Mouse (Mus musculus): ENCODE results near the gene Opa3. TPM values are rescaled to one million over a fixed set of nuclear protein-coding genes. Genes with fewer than 3 reads are reported as not detected.
A peak's percentile ranks its signal among the peaks of the same experiment; 100 is the strongest.

The Opa3 gene
- polyA plus RNA-seq, 1 experiment from 2014 or later, result 50.7 TPM

DNA sequence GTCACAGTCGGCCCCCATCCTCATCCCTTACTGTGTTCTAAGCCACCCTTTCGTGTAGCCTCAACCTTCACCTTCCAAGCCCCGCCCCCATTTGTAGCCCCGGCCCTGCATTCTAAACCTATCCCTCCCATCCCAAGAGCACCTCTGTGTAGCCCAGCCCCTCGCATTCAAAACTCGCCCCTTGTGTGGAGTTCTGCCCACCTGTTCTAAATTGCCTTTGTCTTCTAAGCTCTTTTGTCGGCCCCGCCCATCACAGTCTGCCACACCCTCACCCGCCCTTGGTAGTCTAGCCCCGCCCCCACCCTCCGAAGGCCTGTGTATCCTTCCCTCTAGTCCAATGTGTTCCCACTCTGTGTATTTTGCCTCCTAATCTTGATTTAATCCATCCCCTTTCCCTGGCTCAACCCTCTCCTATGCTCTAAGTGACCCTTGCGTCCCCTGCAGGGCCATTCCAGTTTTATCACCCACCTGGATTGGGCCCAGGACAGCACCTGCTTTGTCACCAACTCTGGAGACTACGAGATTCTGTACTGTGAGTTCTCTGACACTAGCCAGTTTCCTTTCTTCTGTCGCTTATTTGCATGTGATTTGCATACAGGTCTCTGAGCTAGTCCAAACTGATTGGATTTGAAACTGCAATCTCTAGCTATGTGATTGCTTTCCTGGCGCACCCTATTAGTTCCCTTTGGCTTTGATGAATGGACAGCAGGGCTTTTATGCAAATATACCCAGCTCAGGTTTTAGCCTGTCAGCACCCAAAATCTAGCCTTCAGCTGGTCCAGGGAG, 25.9 kb upstream of the Opa3 start:
- Histone ChIP-seq H3K27me3 (ENCODE audit: poor library complexity, severe bottlenecking) (no peaks in the 10 kb centered on the region), H3K36me3 (replicated peaks) (peaks cover 63% of the 10 kb centered on the region), H3K4me3 (no peak overlapping the region), H3K4me1 (0 out of 2 replicates have a peak, but pooled peaks cover 7% of the 10 kb centered on the region), H3K9me3 (no peaks in the 10 kb centered on the region), H3K27ac (no peak overlapping the region)
- 62% methylated on average over 15 of the region's 15 CpGs for WGBS
- DNase-seq (ENCODE audit: extremely low spot score, low spot score), result no peak

DNA sequence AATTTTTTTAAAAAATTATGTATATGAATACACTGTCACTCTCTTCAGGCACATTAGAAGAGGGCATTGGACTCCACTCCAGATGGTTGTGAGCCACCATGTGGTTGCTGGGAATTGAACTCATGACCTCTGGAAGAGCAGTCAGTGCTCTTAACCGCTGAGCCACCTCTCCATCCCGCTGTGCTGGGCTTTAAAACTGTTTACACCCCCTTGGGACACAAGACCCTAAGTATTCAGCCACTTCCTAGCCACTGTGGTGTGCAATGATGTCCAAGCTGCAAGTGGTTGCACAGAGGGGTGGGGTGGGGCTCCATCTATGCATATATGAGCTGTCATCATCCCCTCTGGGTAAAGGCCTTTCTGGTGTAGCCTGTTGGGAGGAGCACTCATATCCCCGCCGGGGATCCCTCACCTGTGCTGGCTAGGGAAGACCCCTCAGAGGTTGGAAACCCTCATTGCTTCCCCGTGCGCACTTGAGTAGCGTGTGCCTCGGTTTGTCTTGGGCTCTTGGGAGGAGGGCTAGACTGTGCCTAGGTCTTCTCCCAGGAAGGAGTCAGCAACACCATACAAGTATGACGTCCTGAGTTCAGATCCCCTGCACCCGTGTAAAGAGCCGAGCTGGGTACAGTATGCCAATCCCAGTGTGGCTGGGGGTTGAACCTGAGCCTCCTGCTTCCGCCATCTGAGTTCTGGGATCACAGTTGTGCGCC, 19.8 kb upstream of the Opa3 start:
- DNase-seq (ENCODE audit: extremely low spot score, low spot score), result no peak
- Histone ChIP-seq H3K4me1 (peaks cover 17% of the 10 kb centered on the region), H3K9me3 (0 out of 2 replicates have a peak, but pooled peaks cover 4% of the 10 kb centered on the region), H3K27ac (no peak overlapping the region), H3K36me3 (replicated peaks) (peaks cover 25% of the 10 kb centered on the region), H3K4me3 (no peak overlapping the region), H3K27me3 (ENCODE audit: poor library complexity, severe bottlenecking) (peaks cover 15% of the 10 kb centered on the region)
- 80% methylated on average over 13 of the region's 13 CpGs for WGBS

DNA sequence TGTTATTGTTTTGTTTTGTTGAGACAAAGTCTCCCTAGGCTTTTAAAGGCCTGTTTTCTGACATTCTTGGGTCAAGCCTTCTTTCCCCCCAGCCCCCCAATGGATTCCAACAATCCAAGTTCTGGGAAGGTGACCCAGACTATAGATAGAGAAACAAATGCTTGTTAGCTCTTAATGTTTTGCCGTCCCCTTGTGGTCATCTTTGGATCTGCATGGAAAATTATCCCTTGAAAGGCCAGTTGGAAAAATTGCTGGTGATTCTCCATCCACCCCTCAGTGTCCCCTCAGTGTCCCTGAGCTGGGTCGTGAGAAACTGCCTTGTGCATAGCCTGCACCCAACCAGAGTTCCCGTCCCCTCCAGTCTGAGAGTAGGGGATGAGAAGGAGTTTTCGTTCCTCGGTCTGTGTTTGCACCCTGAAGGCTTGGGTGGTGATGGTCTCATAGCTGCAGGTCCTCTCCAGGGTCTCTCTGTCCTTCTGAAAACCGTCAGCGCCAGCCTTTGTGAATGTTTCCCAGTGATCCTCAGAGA, 19.1 kb upstream of the Opa3 start:
- Histone ChIP-seq H3K27ac (no peak overlapping the region), H3K4me3 (no peak overlapping the region), H3K4me1 (peaks cover 17% of the 10 kb centered on the region), H3K9me3 (0 out of 2 replicates have a peak, but pooled peaks cover 4% of the 10 kb centered on the region), H3K27me3 (ENCODE audit: poor library complexity, severe bottlenecking) (peaks cover 22% of the 10 kb centered on the region), H3K36me3 (replicated peaks) (peaks cover 21% of the 10 kb centered on the region)
- 52% methylated on average over 7 of the region's 7 CpGs for WGBS
- peak; percentile 25 for DNase-seq (ENCODE audit: extremely low spot score, low spot score)

DNA sequence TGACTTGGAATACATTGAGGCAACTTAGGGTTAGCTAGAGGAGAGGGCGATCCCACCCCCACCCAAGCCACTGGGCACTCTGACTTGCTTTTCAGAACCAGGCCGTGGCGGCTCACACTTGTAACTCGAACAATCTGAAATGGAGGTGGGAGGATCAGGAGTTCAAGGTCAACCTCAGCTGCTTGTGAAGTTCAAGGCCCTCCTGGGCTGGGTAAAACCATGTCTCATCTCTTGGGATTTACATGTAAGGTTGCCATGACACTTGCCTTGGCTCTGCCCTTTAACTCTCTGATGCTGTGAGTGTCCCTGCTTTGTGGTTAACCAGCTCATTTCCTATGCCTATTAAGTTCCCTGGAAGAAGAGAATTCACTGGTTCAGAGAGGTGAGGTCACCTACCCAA, 18.6 kb upstream of the Opa3 start:
- no peak for DNase-seq (ENCODE audit: extremely low spot score, low spot score)
- no peak overlapping the region for H3K27ac ChIP-seq
- peaks cover 27% of the 10 kb centered on the region for H3K27me3 ChIP-seq (ENCODE audit: poor library complexity, severe bottlenecking)
- H3K9me3 ChIP-seq, result 0 out of 2 replicates have a peak, but pooled peaks cover 4% of the 10 kb centered on the region
- peaks cover 16% of the 10 kb centered on the region for H3K36me3 ChIP-seq (replicated peaks)
- H3K4me3 ChIP-seq, result no peak overlapping the region
- 83% methylated on average over 4 of the region's 4 CpGs for WGBS
- peaks cover 21% of the 10 kb centered on the region for H3K4me1 ChIP-seq

DNA sequence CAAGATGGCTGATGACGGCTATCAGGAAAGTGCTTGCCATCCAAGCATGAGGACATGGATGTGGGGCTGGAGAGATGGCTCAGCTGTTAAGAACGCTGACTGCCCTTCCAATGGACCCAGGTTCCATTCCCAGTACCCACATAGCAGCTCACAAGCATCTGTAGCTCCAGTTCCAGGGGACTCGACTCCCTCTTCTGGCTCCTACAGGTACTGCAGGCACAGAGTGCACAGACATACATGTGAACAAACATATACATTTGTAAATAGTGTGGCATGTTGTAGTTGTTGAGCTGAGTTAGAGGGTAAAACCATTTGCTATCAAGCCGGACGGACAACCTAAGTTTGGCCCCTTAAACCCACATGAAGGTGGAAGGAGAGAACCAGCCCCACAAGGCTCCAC, 18.1 kb upstream of the Opa3 start:
- DNase-seq (ENCODE audit: extremely low spot score, low spot score), result no peak
- H3K36me3 ChIP-seq (replicated peaks), result peaks cover 11% of the 10 kb centered on the region
- WGBS, result 90% methylated on average over 5 of the region's 5 CpGs
- peaks cover 30% of the 10 kb centered on the region for H3K27me3 ChIP-seq (ENCODE audit: poor library complexity, severe bottlenecking)
- 0 out of 2 replicates have a peak, but pooled peaks cover 4% of the 10 kb centered on the region for H3K9me3 ChIP-seq
- no peak overlapping the region for H3K27ac ChIP-seq
- H3K4me1 ChIP-seq, result peaks cover 25% of the 10 kb centered on the region
- H3K4me3 ChIP-seq, result no peak overlapping the region

DNA sequence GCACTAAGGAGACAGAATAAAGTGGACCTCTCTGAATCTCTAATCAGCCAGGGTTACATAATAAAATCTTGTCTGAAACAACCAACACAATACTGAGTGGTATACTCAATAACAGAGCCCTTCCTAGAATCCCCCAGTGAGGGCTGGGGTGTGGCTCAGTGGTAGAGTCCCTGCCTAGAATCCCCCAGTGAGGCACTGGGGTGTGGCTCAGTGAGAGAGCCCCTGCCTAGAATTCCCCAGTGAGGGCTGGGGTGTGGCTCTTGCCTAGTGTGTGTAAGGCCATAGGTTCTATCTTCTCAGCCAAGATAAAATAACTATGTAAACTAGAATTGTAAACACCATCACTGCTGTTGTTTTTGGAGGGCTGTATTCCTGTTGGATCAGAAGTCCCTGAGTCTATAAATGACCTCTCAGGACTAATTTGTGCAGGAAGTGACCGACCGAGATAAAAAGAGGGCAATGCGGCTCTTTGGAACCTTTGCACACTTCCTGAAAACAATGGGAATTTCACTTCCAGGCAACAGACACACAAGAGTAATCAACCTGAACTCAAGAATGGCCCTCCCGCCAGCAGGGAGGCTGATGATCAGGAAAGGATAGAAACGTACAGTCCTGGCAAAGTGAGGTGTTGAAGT, 17.0 kb upstream of the Opa3 start:
- Histone ChIP-seq H3K4me3 (peak overlapping the region; percentile 58; the same call in 1 of the 2 replicates), H3K4me1 (peaks cover 29% of the 10 kb centered on the region), H3K27ac (no peak overlapping the region), H3K9me3 (0 out of 2 replicates have a peak, but pooled peaks cover 4% of the 10 kb centered on the region), H3K36me3 (replicated peaks) (no peaks in the 10 kb centered on the region; the same call in 1 of the 2 replicates), H3K27me3 (ENCODE audit: poor library complexity, severe bottlenecking) (peaks cover 30% of the 10 kb centered on the region)
- DNase-seq (ENCODE audit: extremely low spot score, low spot score), result no peak
- 66% methylated on average over 5 of the region's 5 CpGs for WGBS

DNA sequence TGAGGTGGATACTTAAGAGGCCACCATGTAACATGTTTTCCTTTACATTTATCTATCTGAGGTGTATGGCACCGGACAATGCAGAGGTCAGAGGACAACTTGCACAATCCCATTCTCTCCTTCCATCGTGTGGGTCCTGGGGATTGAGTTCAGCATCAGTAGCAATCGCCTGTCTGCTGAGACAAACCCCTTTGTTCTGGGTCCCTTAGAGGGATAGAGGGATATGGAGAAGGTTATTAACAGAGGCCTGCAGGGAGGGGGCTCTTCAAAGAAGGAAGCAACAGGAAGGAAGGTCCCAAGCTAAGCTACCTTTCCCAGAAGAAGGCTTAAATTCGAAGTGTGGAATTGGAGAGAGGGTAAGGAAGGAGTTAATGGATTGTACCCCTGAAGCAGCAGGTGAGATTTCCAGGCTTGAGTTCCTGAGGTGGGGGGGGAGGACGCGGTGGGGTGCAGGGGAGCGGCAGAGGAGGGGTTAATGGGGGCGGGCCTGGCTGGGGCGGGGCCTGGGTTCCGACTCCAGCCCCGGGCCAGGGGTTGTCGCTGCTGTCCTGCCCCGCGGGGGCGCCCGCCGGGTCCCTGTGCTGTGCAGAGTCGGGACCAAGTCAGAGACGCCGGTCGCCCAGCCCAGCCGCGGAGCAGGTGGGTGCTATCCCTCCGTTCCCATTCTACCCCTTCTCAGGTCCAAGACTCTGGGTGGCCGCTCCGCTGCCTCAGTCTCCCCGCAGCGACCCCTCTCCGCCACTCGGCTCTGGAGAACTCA, 16.0 kb upstream of the Opa3 start, which contains the start of gene Gpr4:
Gene Gpr4 (plus strand): TSS at position 543 of the 760 bp plus-strand sequence.
- H3K4me3 ChIP-seq, result peak within 1 kb of the TSS; percentile 58
- no peaks in the 10 kb centered on the region for H3K36me3 ChIP-seq (replicated peaks)
- peak; percentile 43 for DNase-seq (ENCODE audit: extremely low spot score, low spot score)
- H3K4me1 ChIP-seq, result peaks cover 29% of the 10 kb centered on the region
- H3K27ac ChIP-seq, result peak within 1 kb of the TSS; percentile 62
- H3K27me3 ChIP-seq (ENCODE audit: poor library complexity, severe bottlenecking), result peaks cover 30% of the 10 kb centered on the region
- H3K9me3 ChIP-seq, result 0 out of 2 replicates have a peak, but pooled peaks cover 4% of the 10 kb centered on the region
- 2% methylated on average over 30 of the region's 30 CpGs for WGBS

DNA sequence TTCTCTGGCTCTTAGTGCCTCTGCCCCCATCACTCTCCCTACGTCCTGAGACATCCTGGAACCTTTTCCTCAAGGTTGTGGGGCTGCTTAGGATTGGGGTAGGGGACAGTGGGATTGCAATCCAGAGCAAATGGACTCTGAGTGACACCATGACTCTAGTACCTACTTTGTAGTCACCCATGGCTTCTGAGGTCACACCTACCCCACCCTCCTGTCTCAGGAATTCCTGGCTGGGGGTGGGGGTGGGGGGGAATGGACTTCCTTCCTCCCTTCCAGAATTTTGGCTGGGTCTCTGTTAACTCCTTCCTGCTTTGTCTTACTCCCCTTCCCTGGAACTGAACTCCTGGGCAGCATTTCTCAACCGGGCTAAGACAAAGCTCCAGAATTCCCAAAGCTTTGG, 14.7 kb upstream of the Opa3 start:
- DNase-seq (ENCODE audit: extremely low spot score, low spot score), result no peak
- peaks cover 39% of the 10 kb centered on the region for H3K4me1 ChIP-seq
- no peak overlapping the region for H3K27ac ChIP-seq
- H3K36me3 ChIP-seq (replicated peaks), result no peaks in the 10 kb centered on the region
- H3K4me3 ChIP-seq, result no peak overlapping the region; the same call in 1 of the 2 replicates
- H3K27me3 ChIP-seq (ENCODE audit: poor library complexity, severe bottlenecking), result peaks cover 30% of the 10 kb centered on the region
- 0 out of 2 replicates have a peak, but pooled peaks cover 4% of the 10 kb centered on the region for H3K9me3 ChIP-seq
- WGBS, result 68% methylated on average over 2 of the region's 2 CpGs

DNA sequence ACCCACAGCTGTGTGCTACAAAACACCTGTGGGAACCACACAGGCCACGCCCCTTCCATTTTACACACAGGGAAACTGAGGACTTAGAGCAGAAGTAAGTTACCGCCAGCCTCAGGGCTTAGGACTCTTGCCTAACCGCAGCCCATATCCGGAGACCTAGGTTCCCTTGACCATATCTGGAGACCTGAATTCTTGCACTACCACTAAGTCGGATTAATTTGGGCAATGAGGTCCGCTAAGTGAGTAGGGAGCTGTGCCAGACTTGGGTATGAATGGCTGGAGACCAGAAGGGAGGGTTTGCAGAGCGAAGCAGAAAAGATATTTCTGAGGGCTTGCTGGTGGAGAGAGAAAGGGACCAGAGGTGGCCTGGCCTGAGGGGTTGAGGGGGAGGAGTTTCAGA, 13.8 kb upstream of the Opa3 start:
- Histone ChIP-seq H3K4me3 (no peak overlapping the region), H3K36me3 (replicated peaks) (no peaks in the 10 kb centered on the region), H3K9me3 (0 out of 2 replicates have a peak, but pooled peaks cover 4% of the 10 kb centered on the region), H3K27me3 (ENCODE audit: poor library complexity, severe bottlenecking) (peaks cover 30% of the 10 kb centered on the region), H3K4me1 (peaks cover 41% of the 10 kb centered on the region), H3K27ac (no peak overlapping the region)
- 74% methylated on average over 7 of the region's 7 CpGs for WGBS
- no peak for DNase-seq (ENCODE audit: extremely low spot score, low spot score)

DNA sequence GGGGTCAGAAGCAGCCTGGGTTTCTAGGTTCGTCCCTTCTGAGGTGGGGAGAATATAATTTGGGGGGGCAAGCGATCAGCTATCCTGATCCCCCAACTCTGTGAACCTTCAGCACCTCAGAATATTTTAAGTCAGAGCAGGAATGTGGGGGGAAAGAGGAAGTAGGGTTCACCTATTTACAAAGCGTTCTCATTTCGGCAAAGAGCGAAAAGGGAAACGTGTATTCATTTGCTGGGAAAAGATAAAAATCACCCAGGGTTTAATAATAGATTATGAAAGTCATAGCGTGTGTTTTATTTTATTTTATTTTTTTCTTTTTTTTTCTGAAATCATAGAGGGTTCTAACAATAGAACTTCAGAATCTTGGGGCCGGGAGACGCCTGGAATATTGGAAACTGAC, 13.2 kb upstream of the Opa3 start:
- H3K27ac ChIP-seq, result no peak overlapping the region
- H3K4me1 ChIP-seq, result peaks cover 41% of the 10 kb centered on the region
- H3K36me3 ChIP-seq (replicated peaks), result no peaks in the 10 kb centered on the region
- H3K27me3 ChIP-seq (ENCODE audit: poor library complexity, severe bottlenecking), result peaks cover 30% of the 10 kb centered on the region
- 0 out of 2 replicates have a peak, but pooled peaks cover 3% of the 10 kb centered on the region for H3K9me3 ChIP-seq
- no peak overlapping the region for H3K4me3 ChIP-seq
- no peak for DNase-seq (ENCODE audit: extremely low spot score, low spot score)
- WGBS, result 75% methylated on average over 9 of the region's 9 CpGs

DNA sequence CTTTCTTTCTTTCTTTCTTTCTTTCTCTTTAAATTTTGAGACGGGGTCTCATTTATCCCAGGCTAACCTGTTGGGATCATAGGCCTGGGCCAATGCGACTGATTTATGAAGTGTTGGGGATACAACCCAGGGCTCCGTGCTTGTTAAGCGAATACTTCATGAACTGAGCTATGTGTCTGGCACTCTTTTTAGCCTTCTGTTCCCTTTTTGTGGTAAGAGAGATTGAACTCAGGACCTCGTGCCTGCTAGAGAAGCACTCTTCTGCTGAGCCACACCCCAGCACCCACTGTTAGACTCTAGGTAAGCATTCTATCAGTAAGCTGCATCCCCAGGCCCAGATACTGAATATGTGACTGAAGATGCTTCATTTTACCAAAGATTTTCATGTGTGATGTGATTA, 10.6 kb upstream of the Opa3 start:
- no peak overlapping the region for H3K4me3 ChIP-seq
- peaks cover 29% of the 10 kb centered on the region for H3K4me1 ChIP-seq
- H3K9me3 ChIP-seq, result no peaks in the 10 kb centered on the region
- H3K27me3 ChIP-seq (ENCODE audit: poor library complexity, severe bottlenecking), result peaks cover 23% of the 10 kb centered on the region
- peaks cover 7% of the 10 kb centered on the region; the same call in 1 of the 2 replicates for H3K36me3 ChIP-seq (replicated peaks)
- no peak overlapping the region for H3K27ac ChIP-seq
- no peak for DNase-seq (ENCODE audit: extremely low spot score, low spot score)
- WGBS, result 73% methylated on average over 5 of the region's 5 CpGs

DNA sequence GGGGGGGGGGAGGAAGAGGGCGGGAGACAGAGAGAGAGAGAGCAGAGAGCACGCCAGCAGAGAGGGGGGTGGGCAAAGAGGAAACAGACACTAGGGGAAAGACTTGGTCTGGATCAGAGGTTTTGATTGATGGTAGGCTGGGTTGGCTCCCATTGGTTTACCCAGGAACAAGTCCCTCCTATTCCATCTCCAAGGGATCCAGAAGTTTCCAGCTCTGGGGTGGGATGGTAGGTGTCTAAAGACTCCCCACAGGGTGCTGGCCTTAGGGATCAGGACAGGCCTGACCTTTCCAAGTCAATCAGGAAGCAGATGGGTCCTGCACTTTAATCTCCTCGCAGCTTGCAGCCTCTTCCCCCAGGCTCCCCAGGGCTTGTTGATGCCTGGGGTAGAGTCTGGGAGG, 10.2 kb upstream of the Opa3 start:
- WGBS, result 15% methylated on average over 3 of the region's 3 CpGs
- DNase-seq (ENCODE audit: extremely low spot score, low spot score), result no peak
- no peak overlapping the region for H3K27ac ChIP-seq

More for the DNA sequence above, 10.2 kb upstream of the Opa3 start:
- H3K9me3 ChIP-seq, result no peaks in the 10 kb centered on the region
- H3K36me3 ChIP-seq (replicated peaks), result peaks cover 12% of the 10 kb centered on the region; the same call in 1 of the 2 replicates
- peaks cover 24% of the 10 kb centered on the region for H3K4me1 ChIP-seq
- H3K27me3 ChIP-seq (ENCODE audit: poor library complexity, severe bottlenecking), result peaks cover 19% of the 10 kb centered on the region
- H3K4me3 ChIP-seq, result no peak overlapping the region

All from forebrain, embryonic 10.5 days (tissue).